In the genomic region with DNA sequence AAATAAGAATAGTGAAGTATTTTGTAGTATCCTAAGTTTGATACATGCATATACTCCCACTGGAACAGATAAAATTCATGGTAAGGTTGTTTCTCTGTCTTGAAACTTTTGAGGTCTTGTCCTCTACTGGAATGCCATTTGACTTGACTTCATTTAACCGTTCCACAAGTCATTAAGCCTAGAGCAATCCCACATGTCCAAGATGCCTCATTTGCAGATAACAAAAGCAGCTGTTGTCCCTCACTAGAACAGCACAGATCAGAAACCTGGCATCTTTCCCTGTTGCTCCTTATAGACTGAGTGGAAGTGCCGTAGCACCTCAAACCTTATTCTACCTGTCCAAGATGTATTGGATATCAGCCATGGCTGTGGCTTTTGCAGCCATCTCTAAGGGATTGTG, we compare ENCODE assay signal across 24 mouse cellular contexts.
DNase-seq lines count a peak whose midpoint lies in the region; ATAC-seq and TF ChIP-seq lines count a peak whose summit lies in the region.
"Had no signal": no experiment of that assay in that cellular context is flagged by ENCODE, and none has a peak within 500 bp of the region (broad histone marks: within the 10 kb centered on the region; RNA-seq: fewer than 3 reads in every experiment).

No protein-coding gene starts in this region.

- no peak overlapping the region for H3K4me2 ChIP-seq in embryonic facial prominence, embryonic 14.5 days (ENCODE audit: low read depth, low read length)
- H3K4me2 ChIP-seq in kidney, postnatal 0 days (ENCODE audit: low read length) = no peak overlapping the region
- no peak overlapping the region for H3K4me2 ChIP-seq in lung, embryonic 15.5 days
- H3K4me2 ChIP-seq: embryonic facial prominence, embryonic 12.5 days; forebrain, embryonic 12.5 days; heart, embryonic 12.5 days; hindbrain, embryonic 14.5 days had no signal

- no peaks in the 10 kb centered on the region for H3K9me3 ChIP-seq in embryonic facial prominence, embryonic 14.5 days (ENCODE audit: control insufficient read depth, low read length)
- H3K9me3 ChIP-seq in embryonic facial prominence, embryonic 10.5 days = no peaks in the 10 kb centered on the region
- no peaks in the 10 kb centered on the region for H3K9me3 ChIP-seq in kidney, postnatal 0 days (replicated peaks; ENCODE audit: low read length)
- no peaks in the 10 kb centered on the region for H3K9me3 ChIP-seq in lung, embryonic 15.5 days
- H3K9me3 ChIP-seq: embryonic facial prominence, embryonic 12.5 days; forebrain, embryonic 12.5 days; heart, embryonic 12.5 days; hindbrain, embryonic 10.5 days had no signal

- no peaks in the 10 kb centered on the region for H3K36me3 ChIP-seq in embryonic facial prominence, embryonic 14.5 days (ENCODE audit: control insufficient read depth, insufficient read depth, low read length)
- H3K36me3 ChIP-seq in embryonic facial prominence, embryonic 10.5 days (replicated peaks) = no peaks in the 10 kb centered on the region
- no peaks in the 10 kb centered on the region for H3K36me3 ChIP-seq in kidney, postnatal 0 days (ENCODE audit: insufficient read depth, low read length)
- H3K36me3 ChIP-seq in lung, embryonic 15.5 days = no peaks in the 10 kb centered on the region
- H3K36me3 ChIP-seq: embryonic facial prominence, embryonic 12.5 days; forebrain, embryonic 12.5 days; G1E; heart, embryonic 12.5 days; hindbrain, embryonic 10.5 days had no signal

- no peaks in the 10 kb centered on the region for H3K4me1 ChIP-seq in embryonic facial prominence, embryonic 14.5 days (ENCODE audit: control insufficient read depth, insufficient read depth, low read length)
- H3K4me1 ChIP-seq in embryonic facial prominence, embryonic 10.5 days = no peaks in the 10 kb centered on the region
- no peaks in the 10 kb centered on the region for H3K4me1 ChIP-seq in kidney, postnatal 0 days (replicated peaks; ENCODE audit: insufficient read depth, low read length)
- no peaks in the 10 kb centered on the region for H3K4me1 ChIP-seq in lung, embryonic 15.5 days
- H3K4me1 ChIP-seq in lung, adult 2 months (ENCODE audit: control insufficient read depth, insufficient read depth, low read length) = no peaks in the 10 kb centered on the region
- H3K4me1 ChIP-seq: embryonic facial prominence, embryonic 12.5 days; forebrain, embryonic 12.5 days; heart, embryonic 12.5 days; hindbrain, embryonic 10.5 days had no signal

- no peak for ATAC-seq in embryonic facial prominence, embryonic 14.5 days (ENCODE audit: low read depth)
- no peak for ATAC-seq in kidney, postnatal 0 days (replicated peaks; ENCODE audit: low FRiP score, low read depth)
- ATAC-seq in lung, embryonic 15.5 days (ENCODE audit: borderline replicate concordance, extremely low read depth, low FRiP score, low TSS enrichment) = peak; percentile 49; the same call in 1 of the 2 replicates
- ATAC-seq: CD4-positive, CD25-positive, alpha-beta regulatory T cell, adult 4 months; forebrain, embryonic 16.5 days had no signal

- no peak overlapping the region for H3K27ac ChIP-seq in embryonic facial prominence, embryonic 14.5 days (replicated peaks; ENCODE audit: low read depth, low read length)
- no peak overlapping the region for H3K27ac ChIP-seq in embryonic facial prominence, embryonic 10.5 days (replicated peaks)
- no peak overlapping the region for H3K27ac ChIP-seq in kidney, postnatal 0 days
- H3K27ac ChIP-seq in lung, embryonic 15.5 days = no peak overlapping the region
- H3K27ac ChIP-seq: embryonic facial prominence, embryonic 12.5 days; forebrain, embryonic 12.5 days; gastrocnemius, adult 2 months; hindbrain, embryonic 10.5 days; hindbrain, embryonic 14.5 days had no signal

- no peak for TF ChIP-seq CTCF in kidney, postnatal 0 days (IDR thresholded peaks at IDR 0.05; ENCODE audit: low read depth)
- TF ChIP-seq CTCF in lung, adult 2 months (IDR thresholded peaks at IDR 0.05; ENCODE audit: insufficient read depth, low read length) = no peak

- peak; percentile 23 for DNase-seq in embryonic facial prominence, embryonic 14.5 days (ENCODE audit: low spot score)
- DNase-seq in embryonic facial prominence, embryonic 10.5 days (ENCODE audit: low spot score) = no peak
- DNase-seq in kidney, postnatal 0 days (ENCODE audit: low spot score) = peak; percentile 71
- DNase-seq in kidney, adult 18-20 months = no peak
- DNase-seq in lung, adult 2 months = no peak
- peak; percentile 7 for DNase-seq in brain, adult 2 months (ENCODE audit: low read depth, low spot score)
- DNase-seq: adrenal gland, adult 8-10 months; adrenal gland, postnatal 36 days; B cell, adult 2 months; cerebellum, adult 11 months; cerebellum, adult 8-10 months; cerebellum, postnatal 14 days; embryo, embryonic 11 days; gastrocnemius, adult 2 months; gastrocnemius, postnatal 25 days had no signal

- no peaks in the 10 kb centered on the region for H3K27me3 ChIP-seq in embryonic facial prominence, embryonic 14.5 days (replicated peaks; ENCODE audit: control insufficient read depth, insufficient read depth, low read length)
- H3K27me3 ChIP-seq in embryonic facial prominence, embryonic 10.5 days (replicated peaks; ENCODE audit: low read depth, poor library complexity, severe bottlenecking) = no peaks in the 10 kb centered on the region
- no peaks in the 10 kb centered on the region for H3K27me3 ChIP-seq in kidney, postnatal 0 days (ENCODE audit: insufficient read depth, low read length)
- H3K27me3 ChIP-seq in lung, embryonic 15.5 days = no peaks in the 10 kb centered on the region
- H3K27me3 ChIP-seq: embryonic facial prominence, embryonic 12.5 days; forebrain, embryonic 12.5 days; heart, embryonic 12.5 days had no signal

- 62% methylated on average over 2 of the region's 2 CpGs for WGBS in embryonic facial prominence, embryonic 14.5 days
- 87% methylated on average over 2 of the region's 2 CpGs for WGBS in embryonic facial prominence, embryonic 10.5 days
- 72% methylated on average over 2 of the region's 2 CpGs for WGBS in kidney, postnatal 0 days
- 43% methylated on average over 2 of the region's 2 CpGs for WGBS in lung, embryonic 15.5 days
- 72% methylated on average over 2 of the region's 2 CpGs for WGBS in lung, adult 2 months

- no peak overlapping the region for H3K4me3 ChIP-seq in embryonic facial prominence, embryonic 14.5 days (ENCODE audit: low read depth, low read length)
- no peak overlapping the region for H3K4me3 ChIP-seq in embryonic facial prominence, embryonic 10.5 days
- no peak overlapping the region for H3K4me3 ChIP-seq in kidney, postnatal 0 days (replicated peaks; ENCODE audit: low read depth, low read length)
- no peak overlapping the region for H3K4me3 ChIP-seq in lung, embryonic 15.5 days
- no peak overlapping the region for H3K4me3 ChIP-seq in lung, adult 2 months (replicated peaks; ENCODE audit: extremely low read depth, low read depth, low read length)
- H3K4me3 ChIP-seq: embryonic facial prominence, embryonic 12.5 days; forebrain, embryonic 12.5 days; gastrocnemius, adult 2 months; heart, embryonic 12.5 days; hindbrain, embryonic 10.5 days had no signal

- no peak for TF ChIP-seq POLR2A in lung, adult 2 months (IDR thresholded peaks at IDR 0.05; ENCODE audit: borderline replicate concordance, extremely low read depth, low read depth, low read length)

- H3K9ac ChIP-seq in embryonic facial prominence, embryonic 14.5 days (ENCODE audit: low read depth, low read length) = no peak overlapping the region
- no peak overlapping the region for H3K9ac ChIP-seq in kidney, postnatal 0 days (ENCODE audit: low read depth, low read length)
- H3K9ac ChIP-seq in lung, embryonic 15.5 days = no peak overlapping the region
- H3K9ac ChIP-seq: embryonic facial prominence, embryonic 12.5 days; forebrain, embryonic 12.5 days; heart, embryonic 12.5 days; hindbrain, embryonic 14.5 days had no signal

Comparison
In these comparisons a context has a peak if more than half of its experiments do, and no peak if none do; other contexts are left out.
1. DNase-seq: peak in embryonic facial prominence, embryonic 14.5 days (single experiment), kidney, postnatal 0 days (single experiment) and brain, adult 2 months (single experiment); none in embryonic facial prominence, embryonic 10.5 days (single experiment), kidney, adult 18-20 months (single experiment) and lung, adult 2 months (single experiment).